Mouse (Mus musculus): ENCODE measurements at regions not wholly inside any gene's neighbourhood (a gene's known extent, or its start where the extent isn't known, plus 50 kb on each side); places are given as distances from the start of the nearest gene placed in this dataset.

GRCm38 (mm10) chr9:115640781-115641180 is 268.5 kb upstream of the Gadl1 start:
- no peak for TF ChIP-seq CTCF (IDR thresholded peaks at IDR 0.05; ENCODE audit: borderline replicate concordance, insufficient read depth, low read length)
- TF ChIP-seq POLR2A (IDR thresholded peaks at IDR 0.05; ENCODE audit: low read depth, low read length), result no peak

All from embryonic fibroblast, embryonic 13.5 days (primary cell).